Mouse (Mus musculus) C2C12 (cell line): ENCODE results near the gene Mest.

ENCODE experiments used
- CEBPB ChIP-seq: IDR thresholded peaks from one replicate; pipeline ENCODE4 v1.6.1; 2011; ENCODE audit warnings: low read depth, mild to moderate bottlenecking, control low read depth, moderate library complexity
- CTCF ChIP-seq: IDR thresholded peaks from one replicate; pipeline ENCODE4 v1.5.1; 2011; ENCODE audit not compliant: control insufficient read depth, insufficient read depth, insufficient read length
- MAX ChIP-seq: IDR thresholded peaks from one replicate; pipeline ENCODE4 v1.6.1; 2011; ENCODE audit warnings: mild to moderate bottlenecking, control low read depth
- MYOD1 ChIP-seq: IDR thresholded peaks from one replicate; pipeline ENCODE4 v1.6.1; 2011; ENCODE audit warnings: low read depth; ENCODE audit not compliant: control insufficient read depth, insufficient read length
- MYOG ChIP-seq: IDR thresholded peaks from one replicate; pipeline ENCODE4 v1.6.1; 2011; ENCODE audit not compliant: control insufficient read depth, insufficient read length; ENCODE audit errors: extremely low read depth
- USF1 ChIP-seq: IDR thresholded peaks from one replicate; pipeline ENCODE4 v1.6.1; 2011; ENCODE audit warnings: low read depth, mild to moderate bottlenecking, control low read depth, moderate library complexity

GRCm38 (mm10) chr6:30702881-30703280, 20.5 kb upstream of the Mest start:
- TF ChIP-seq CTCF (no peak), MAX (no peak), CEBPB (no peak), USF1 (no peak), MYOG (no peak), MYOD1 (no peak)
